Mouse (Mus musculus): ENCODE results near the gene Plxnc1. TPM values are rescaled to one million over a fixed set of nuclear protein-coding genes. Genes with fewer than 3 reads are reported as not detected.

Plxnc1 gene
- total RNA-seq, 1 experiment, result 1.1 TPM

DNA sequence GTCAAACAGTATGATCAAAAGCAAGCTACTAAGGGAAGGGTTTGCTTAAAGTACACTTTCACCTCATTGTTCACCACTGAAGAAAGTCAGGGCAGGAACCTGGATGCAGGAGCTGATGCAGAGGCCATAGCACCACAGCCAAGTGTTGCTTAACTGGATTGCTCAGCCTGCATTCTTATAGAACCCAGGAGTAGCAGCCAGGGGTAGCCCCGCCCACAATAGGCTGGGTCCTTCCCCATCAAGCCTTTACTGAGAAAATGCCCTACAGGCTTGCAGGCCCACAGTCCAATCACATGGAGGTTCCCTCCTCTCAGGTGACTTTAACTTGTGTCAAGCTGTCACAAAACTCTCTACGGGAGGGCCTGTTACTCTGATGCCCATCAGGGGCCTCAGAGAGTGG lies 4.6 kb downstream of the Plxnc1 start:
- Histone ChIP-seq H3K27ac (ENCODE audit: insufficient read depth, low read depth, low read length, poor library complexity, severe bottlenecking) (no peak overlapping the region), H3K9me3 (ENCODE audit: control insufficient read depth, insufficient read depth, low read depth, low read length) (no peaks in the 10 kb centered on the region), H3K9ac (ENCODE audit: insufficient read depth, low read depth, low read length, poor library complexity, severe bottlenecking) (no peak overlapping the region), H3K4me3 (ENCODE audit: insufficient read depth in 1 of 2, low read depth in 1 of 2, low read length in 2 of 2, poor library complexity in 1 of 2, severe bottlenecking in 1 of 2) (no peak overlapping the region), H3K4me1 (ENCODE audit: control insufficient read depth in 2 of 2, insufficient read depth in 2 of 2, low read length in 2 of 2, poor library complexity in 1 of 2) (peaks cover 0 to 15% of the 10 kb centered on the region in 2 experiments; a peak in 1 of 4 replicates), H3K36me3 (ENCODE audit: control insufficient read depth, insufficient read depth, low read length, poor library complexity, severe bottlenecking) (no peaks in the 10 kb centered on the region)
- DNase-seq (ENCODE audit: low read depth, low spot score), result no peak
- TF ChIP-seq CHD2 (IDR thresholded peaks at IDR 0.05; ENCODE audit: low read depth, low read length) (no peak), MAFK (IDR thresholded peaks at IDR 0.05; ENCODE audit: insufficient read depth, low read depth, low read length) (no peak), HCFC1 (IDR thresholded peaks at IDR 0.05; ENCODE audit: borderline replicate concordance, insufficient read depth, low read length) (no peak), ZNF384 (IDR thresholded peaks at IDR 0.05; ENCODE audit: low read depth, low read length) (no peak), ZC3H11A (IDR thresholded peaks at IDR 0.05; ENCODE audit: borderline replicate concordance, low read depth, low read length) (no peak)
- in situ Hi-C loops (cut with MboI; ENCODE audit: low sequenced_read_pairs in 2 of 2, unreplicated experiment in 2 of 2), result no loop called here

GRCm38 (mm10) chr10:94938899-94939298 lies 5.7 kb downstream of the Plxnc1 start:
- no peak for TF ChIP-seq MAFK (IDR thresholded peaks at IDR 0.05; ENCODE audit: insufficient read depth, low read depth, low read length)
- no peak for TF ChIP-seq CHD2 (IDR thresholded peaks at IDR 0.05; ENCODE audit: low read depth, low read length)
- TF ChIP-seq HCFC1 (IDR thresholded peaks at IDR 0.05; ENCODE audit: borderline replicate concordance, insufficient read depth, low read length), result no peak
- no peak for TF ChIP-seq ZNF384 (IDR thresholded peaks at IDR 0.05; ENCODE audit: low read depth, low read length)
- no peak for TF ChIP-seq ZC3H11A (IDR thresholded peaks at IDR 0.05; ENCODE audit: borderline replicate concordance, low read depth, low read length)
- Histone ChIP-seq H3K36me3 (ENCODE audit: control insufficient read depth, insufficient read depth, low read length, poor library complexity, severe bottlenecking) (no peaks in the 10 kb centered on the region), H3K4me3 (ENCODE audit: insufficient read depth in 1 of 2, low read depth in 1 of 2, low read length in 2 of 2, poor library complexity in 1 of 2, severe bottlenecking in 1 of 2) (no peak overlapping the region), H3K9me3 (ENCODE audit: control insufficient read depth, insufficient read depth, low read depth, low read length) (no peaks in the 10 kb centered on the region), H3K9ac (ENCODE audit: insufficient read depth, low read depth, low read length, poor library complexity, severe bottlenecking) (no peak overlapping the region), H3K27ac (ENCODE audit: insufficient read depth, low read depth, low read length, poor library complexity, severe bottlenecking) (no peak overlapping the region), H3K4me1 (ENCODE audit: control insufficient read depth in 2 of 2, insufficient read depth in 2 of 2, low read length in 2 of 2, poor library complexity in 1 of 2) (peaks cover 0 to 15% of the 10 kb centered on the region in 2 experiments; a peak in 1 of 4 replicates)
- no peak for DNase-seq (ENCODE audit: low read depth, low spot score)
- in situ Hi-C loops (cut with MboI; ENCODE audit: low sequenced_read_pairs in 2 of 2, unreplicated experiment in 2 of 2), result no loop called here

DNA sequence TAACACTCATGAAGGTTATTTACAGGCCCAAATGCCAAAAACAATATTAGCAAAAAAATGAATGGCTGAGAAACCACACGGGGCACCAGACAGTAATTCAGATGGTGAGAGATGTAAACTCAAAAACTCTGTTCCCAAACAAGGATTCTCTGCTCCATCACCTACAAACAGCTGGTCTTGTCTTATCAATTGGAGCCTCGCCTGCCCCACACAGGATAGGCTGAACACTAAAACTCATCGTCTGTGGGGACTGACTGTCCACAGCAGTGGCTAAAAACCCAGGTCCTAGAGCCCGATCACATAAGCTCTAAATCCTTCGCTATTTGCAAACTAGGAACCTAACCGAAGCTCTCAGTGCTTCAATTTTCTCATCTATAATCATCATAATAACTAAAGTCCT lies 6.3 kb downstream of the Plxnc1 start:
- in situ Hi-C loops (cut with MboI; ENCODE audit: low sequenced_read_pairs in 2 of 2, unreplicated experiment in 2 of 2), result no loop called here
- peaks cover 0 to 16% of the 10 kb centered on the region in 2 experiments; a peak in 1 of 4 replicates for H3K4me1 ChIP-seq (ENCODE audit: control insufficient read depth in 2 of 2, insufficient read depth in 2 of 2, low read length in 2 of 2, poor library complexity in 1 of 2)
- no peak overlapping the region for H3K27ac ChIP-seq (ENCODE audit: insufficient read depth, low read depth, low read length, poor library complexity, severe bottlenecking)
- H3K4me3 ChIP-seq (ENCODE audit: insufficient read depth in 1 of 2, low read depth in 1 of 2, low read length in 2 of 2, poor library complexity in 1 of 2, severe bottlenecking in 1 of 2), result no peak overlapping the region
- no peak overlapping the region for H3K9ac ChIP-seq (ENCODE audit: insufficient read depth, low read depth, low read length, poor library complexity, severe bottlenecking)
- H3K9me3 ChIP-seq (ENCODE audit: control insufficient read depth, insufficient read depth, low read depth, low read length), result no peaks in the 10 kb centered on the region
- H3K36me3 ChIP-seq (ENCODE audit: control insufficient read depth, insufficient read depth, low read length, poor library complexity, severe bottlenecking), result no peaks in the 10 kb centered on the region
- TF ChIP-seq ZC3H11A (IDR thresholded peaks at IDR 0.05; ENCODE audit: borderline replicate concordance, low read depth, low read length) (no peak), MAFK (IDR thresholded peaks at IDR 0.05; ENCODE audit: insufficient read depth, low read depth, low read length) (no peak), ZNF384 (IDR thresholded peaks at IDR 0.05; ENCODE audit: low read depth, low read length) (no peak)
- no peak for DNase-seq (ENCODE audit: low read depth, low spot score)

GRCm38 (mm10) chr10:94935270-94935669 lies 9.4 kb downstream of the Plxnc1 start:
- no peaks in the 10 kb centered on the region for H3K9me3 ChIP-seq (ENCODE audit: control insufficient read depth, insufficient read depth, low read depth, low read length)
- peaks cover 0 to 6% of the 10 kb centered on the region in 2 experiments; a peak in 1 of 4 replicates for H3K4me1 ChIP-seq (ENCODE audit: control insufficient read depth in 2 of 2, insufficient read depth in 2 of 2, low read length in 2 of 2, poor library complexity in 1 of 2)
- no peak overlapping the region for H3K27ac ChIP-seq (ENCODE audit: insufficient read depth, low read depth, low read length, poor library complexity, severe bottlenecking)
- in situ Hi-C loops (cut with MboI; ENCODE audit: low sequenced_read_pairs in 2 of 2, unreplicated experiment in 2 of 2), result no loop called here
- TF ChIP-seq MAFK (IDR thresholded peaks at IDR 0.05; ENCODE audit: insufficient read depth, low read depth, low read length), result no peak
- TF ChIP-seq CHD2 (IDR thresholded peaks at IDR 0.05; ENCODE audit: low read depth, low read length), result no peak
- no peak for TF ChIP-seq ZNF384 (IDR thresholded peaks at IDR 0.05; ENCODE audit: low read depth, low read length)
- TF ChIP-seq ZC3H11A (IDR thresholded peaks at IDR 0.05; ENCODE audit: borderline replicate concordance, low read depth, low read length), result no peak
- no peak for TF ChIP-seq HCFC1 (IDR thresholded peaks at IDR 0.05; ENCODE audit: borderline replicate concordance, insufficient read depth, low read length)
- no peak overlapping the region for H3K9ac ChIP-seq (ENCODE audit: insufficient read depth, low read depth, low read length, poor library complexity, severe bottlenecking)
- H3K36me3 ChIP-seq (ENCODE audit: control insufficient read depth, insufficient read depth, low read length, poor library complexity, severe bottlenecking), result no peaks in the 10 kb centered on the region
- no peak overlapping the region for H3K4me3 ChIP-seq (ENCODE audit: insufficient read depth in 1 of 2, low read depth in 1 of 2, low read length in 2 of 2, poor library complexity in 1 of 2, severe bottlenecking in 1 of 2)
- no peak for DNase-seq (ENCODE audit: low read depth, low spot score)

DNA sequence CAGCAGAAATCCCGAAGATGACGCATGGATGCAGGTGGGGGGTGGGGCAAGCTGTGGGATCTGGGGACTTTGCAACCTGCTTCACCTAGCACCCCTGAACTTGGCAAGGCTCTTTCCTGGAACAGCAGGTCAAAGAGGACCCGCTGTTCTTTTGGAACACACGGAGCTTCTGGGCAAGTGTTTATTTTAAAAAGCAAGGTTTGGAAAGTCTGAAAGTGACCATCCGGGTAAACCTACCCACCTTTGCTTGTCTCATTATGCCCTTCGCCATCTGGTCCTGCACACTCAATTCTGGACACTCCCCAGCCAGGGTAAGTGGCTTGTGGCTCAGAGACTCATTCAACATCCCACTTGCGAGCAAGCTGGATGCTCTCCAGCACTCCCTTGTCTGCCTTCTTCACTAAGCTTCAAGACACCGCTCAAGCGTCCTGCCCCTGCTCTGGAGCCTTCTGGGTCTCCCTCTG lies 10.5 kb downstream of the Plxnc1 start:
- H3K4me3 ChIP-seq (ENCODE audit: insufficient read depth in 1 of 2, low read depth in 1 of 2, low read length in 2 of 2, poor library complexity in 1 of 2, severe bottlenecking in 1 of 2), result no peak overlapping the region
- DNase-seq (ENCODE audit: low read depth, low spot score), result no peak
- no peaks in the 10 kb centered on the region for H3K36me3 ChIP-seq (ENCODE audit: control insufficient read depth, insufficient read depth, low read length, poor library complexity, severe bottlenecking)
- H3K4me1 ChIP-seq (ENCODE audit: control insufficient read depth in 2 of 2, insufficient read depth in 2 of 2, low read length in 2 of 2, poor library complexity in 1 of 2), result peaks cover 0 to 3% of the 10 kb centered on the region in 2 experiments; a peak in 1 of 4 replicates
- no peak overlapping the region for H3K27ac ChIP-seq (ENCODE audit: insufficient read depth, low read depth, low read length, poor library complexity, severe bottlenecking)
- no peaks in the 10 kb centered on the region for H3K9me3 ChIP-seq (ENCODE audit: control insufficient read depth, insufficient read depth, low read depth, low read length)
- no peak for TF ChIP-seq MAFK (IDR thresholded peaks at IDR 0.05; ENCODE audit: insufficient read depth, low read depth, low read length)
- TF ChIP-seq ZNF384 (IDR thresholded peaks at IDR 0.05; ENCODE audit: low read depth, low read length), result no peak
- no peak for TF ChIP-seq ZC3H11A (IDR thresholded peaks at IDR 0.05; ENCODE audit: borderline replicate concordance, low read depth, low read length)
- no peak for TF ChIP-seq HCFC1 (IDR thresholded peaks at IDR 0.05; ENCODE audit: borderline replicate concordance, insufficient read depth, low read length)
- no peak for TF ChIP-seq CHD2 (IDR thresholded peaks at IDR 0.05; ENCODE audit: low read depth, low read length)
- H3K9ac ChIP-seq (ENCODE audit: insufficient read depth, low read depth, low read length, poor library complexity, severe bottlenecking), result no peak overlapping the region
- in situ Hi-C loops (cut with MboI; ENCODE audit: low sequenced_read_pairs in 2 of 2, unreplicated experiment in 2 of 2), result no loop called here
